Mouse (Mus musculus) embryo, embryonic 11.5 days (tissue): ENCODE measurements around the gene Ccl12.

Experiments used
- DNase-seq: peaks from one replicate; pipeline ENCODE4 v3.0.0-alpha.2; 2012; ENCODE audit warnings: low read depth, low spot score

Ccl12 gene

GRCm38 (mm10) chr11:82101529-82101928 is at the start of gene Ccl12:
Gene Ccl12 (plus strand): TSS chr11:82101845.
- no peak for DNase-seq

- DNase-seq: no peak
Measured at GRCm38 (mm10) chr11:82053849-82054248, 47.8 kb upstream of the Ccl12 start.

GRCm38 (mm10) chr11:82057646-82058045 is 44.0 kb upstream of the Ccl12 start, which contains the start of gene Ccl11:
Gene Ccl11 (plus strand): TSS chr11:82057823.
- DNase-seq: no peak

- no peak for DNase-seq
Measured at GRCm38 (mm10) chr11:82062226-82062625, 39.4 kb upstream of the Ccl12 start.

- no peak for DNase-seq
Measured at GRCm38 (mm10) chr11:82063454-82063853, 38.2 kb upstream of the Ccl12 start.

- no peak for DNase-seq
Measured at GRCm38 (mm10) chr11:82066953-82067571, 34.6 kb upstream of the Ccl12 start.

- DNase-seq: no peak
Measured at GRCm38 (mm10) chr11:82071076-82071475, 30.6 kb upstream of the Ccl12 start.

GRCm38 (mm10) chr11:82072374-82072773 is 29.3 kb upstream of the Ccl12 start:
- DNase-seq: no peak

- no peak for DNase-seq
Measured at GRCm38 (mm10) chr11:82072984-82073383, 28.7 kb upstream of the Ccl12 start.

- DNase-seq: no peak
Measured at GRCm38 (mm10) chr11:82073686-82074085, 28.0 kb upstream of the Ccl12 start.

- DNase-seq: no peak
Measured at GRCm38 (mm10) chr11:82077031-82077430, 24.6 kb upstream of the Ccl12 start.

- DNase-seq: no peak
Measured at GRCm38 (mm10) chr11:82078136-82078730, 23.4 kb upstream of the Ccl12 start.

- DNase-seq: no peak
Measured at GRCm38 (mm10) chr11:82080865-82081264, 20.8 kb upstream of the Ccl12 start.

- DNase-seq: no peak
Measured at GRCm38 (mm10) chr11:82084360-82084759, 17.3 kb upstream of the Ccl12 start.

- no peak for DNase-seq
Measured at GRCm38 (mm10) chr11:82099511-82100323, 1.9 kb upstream of the Ccl12 start.

GRCm38 (mm10) chr11:82101087-82101486 is 558 bp upstream of the Ccl12 start:
- no peak for DNase-seq

GRCm38 (mm10) chr11:82109611-82110010 is 8.0 kb downstream of the Ccl12 start:
- no peak for DNase-seq

- no peak for DNase-seq
Measured at GRCm38 (mm10) chr11:82110372-82111248, 9.0 kb downstream of the Ccl12 start.

- DNase-seq: no peak
Measured at GRCm38 (mm10) chr11:82114885-82115284, 13.2 kb downstream of the Ccl12 start, which contains the start of gene Ccl8. Gene Ccl8 (plus strand): TSS chr11:82115185.

GRCm38 (mm10) chr11:82116041-82116440 is 14.4 kb downstream of the Ccl12 start:
- no peak for DNase-seq

GRCm38 (mm10) chr11:82132977-82133376 is 31.3 kb downstream of the Ccl12 start:
- DNase-seq: no peak

GRCm38 (mm10) chr11:82136196-82136595 is 34.6 kb downstream of the Ccl12 start:
- no peak for DNase-seq
